In the genomic region with DNA sequence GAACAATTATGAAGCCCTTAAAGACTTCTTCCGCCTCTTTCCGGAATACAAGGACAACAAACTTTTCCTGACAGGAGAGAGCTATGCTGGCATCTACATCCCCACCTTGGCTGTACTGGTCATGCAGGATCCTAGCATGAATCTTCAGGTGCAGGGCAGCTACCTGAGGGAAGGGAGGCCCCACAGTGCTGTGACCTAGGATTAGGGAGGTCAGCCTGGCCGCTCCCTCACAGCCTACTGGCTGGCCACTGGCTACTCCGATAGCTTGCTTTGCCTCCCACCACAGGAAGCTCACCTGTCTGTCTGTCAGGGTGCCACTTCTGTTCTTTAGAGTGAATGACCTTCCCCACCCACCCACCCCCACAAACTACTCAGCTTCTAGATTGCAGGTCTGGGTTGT, we compare ENCODE assay signal across 13 mouse cellular contexts. TPM values are rescaled to one million over a fixed set of nuclear protein-coding genes. Genes with fewer than 3 reads are reported as not detected.
DNase-seq lines count a peak whose midpoint lies in the region; ATAC-seq and TF ChIP-seq lines count a peak whose summit lies in the region.
"Had no signal": no experiment of that assay in that cellular context is flagged by ENCODE, and none has a peak within 500 bp of the region (broad histone marks: within the 10 kb centered on the region; RNA-seq: fewer than 3 reads in every experiment).

No protein-coding gene starts in this region.

- H3K27me3 ChIP-seq in hindbrain, embryonic 10.5 days (ENCODE audit: insufficient read depth, poor library complexity, severe bottlenecking): no peaks in the 10 kb centered on the region
- H3K27me3 ChIP-seq in hindbrain, embryonic 16.5 days (replicated peaks; ENCODE audit: control insufficient read depth, insufficient read depth, low read length): no peaks in the 10 kb centered on the region
- no peaks in the 10 kb centered on the region for H3K27me3 ChIP-seq in E14TG2a.4 (ENCODE audit: insufficient read depth, low read length)
- H3K27me3 ChIP-seq in embryonic facial prominence, embryonic 10.5 days (replicated peaks; ENCODE audit: low read depth, poor library complexity, severe bottlenecking): no peaks in the 10 kb centered on the region
- H3K27me3 ChIP-seq in liver, embryonic 12.5 days (replicated peaks): no peaks in the 10 kb centered on the region

- no peak overlapping the region; the same call in none of the 2 replicates for H3K4me2 ChIP-seq in hindbrain, embryonic 16.5 days (ENCODE audit: low read length)
- peak overlapping the region; percentile 97 for H3K4me2 ChIP-seq in liver, embryonic 12.5 days

- no peak overlapping the region for H3K27ac ChIP-seq in hindbrain, embryonic 10.5 days
- no peak overlapping the region for H3K27ac ChIP-seq in hindbrain, embryonic 16.5 days (ENCODE audit: low read depth, low read length)
- H3K27ac ChIP-seq in embryonic facial prominence, embryonic 10.5 days (replicated peaks): no peak overlapping the region
- no peak overlapping the region for H3K27ac ChIP-seq in liver, embryonic 12.5 days

- no peak for TF ChIP-seq CTCF in E14TG2a.4 (conservative IDR thresholded peaks at IDR 0.05; ENCODE audit: low read length)

- H3K4me3 ChIP-seq in hindbrain, embryonic 10.5 days: peak overlapping the region; percentile 81; the same call in 1 of the 2 replicates
- no peak overlapping the region for H3K4me3 ChIP-seq in hindbrain, embryonic 16.5 days (ENCODE audit: low read length)
- peak overlapping the region; percentile 91 for H3K4me3 ChIP-seq in E14TG2a.4 (replicated peaks; ENCODE audit: low read length)
- peak overlapping the region; percentile 71 for H3K4me3 ChIP-seq in embryonic facial prominence, embryonic 10.5 days
- no peak overlapping the region for H3K4me3 ChIP-seq in liver, embryonic 12.5 days

- ATAC-seq in hindbrain, embryonic 16.5 days: no peak
- no peak for ATAC-seq in liver, embryonic 12.5 days
- no peak for ATAC-seq in activated CD4-positive, CD25-positive, alpha-beta regulatory T cell, adult 4 months

- DNase-seq in hindbrain, embryonic 10.5 days (ENCODE audit: low spot score): no peak
- DNase-seq in embryonic facial prominence, embryonic 10.5 days (ENCODE audit: low spot score): no peak
- DNase-seq in thymus, postnatal 4 days: no peak
- DNase-seq: adrenal gland, adult 8-10 months; kidney, adult 11 months; left cerebral cortex, postnatal 4 days had no signal

- no peak overlapping the region for H3K9ac ChIP-seq in hindbrain, embryonic 16.5 days (ENCODE audit: low read depth, low read length)
- H3K9ac ChIP-seq in liver, embryonic 12.5 days: no peak overlapping the region; the same call in 1 of the 2 replicates

- 93% methylated on average over 4 of the region's 4 CpGs for WGBS in hindbrain, embryonic 10.5 days
- 92% methylated on average over 4 of the region's 4 CpGs for WGBS in hindbrain, embryonic 16.5 days
- WGBS in embryonic facial prominence, embryonic 10.5 days: 92% methylated on average over 4 of the region's 4 CpGs
- 95% methylated on average over 4 of the region's 4 CpGs for WGBS in liver, embryonic 12.5 days (ENCODE audit: insufficient replicate concordance)

- H3K36me3 ChIP-seq in hindbrain, embryonic 10.5 days: peaks cover 48% of the 10 kb centered on the region
- peaks cover 13% of the 10 kb centered on the region for H3K36me3 ChIP-seq in hindbrain, embryonic 16.5 days (ENCODE audit: control insufficient read depth, insufficient read depth, low read length)
- peaks cover 60% of the 10 kb centered on the region for H3K36me3 ChIP-seq in E14TG2a.4 (ENCODE audit: insufficient read depth, low read length)
- peaks cover 49% of the 10 kb centered on the region for H3K36me3 ChIP-seq in embryonic facial prominence, embryonic 10.5 days (replicated peaks)
- peaks cover 47% of the 10 kb centered on the region for H3K36me3 ChIP-seq in liver, embryonic 12.5 days

- peaks cover 31% of the 10 kb centered on the region for H3K4me1 ChIP-seq in hindbrain, embryonic 10.5 days (replicated peaks)
- peaks cover 17% of the 10 kb centered on the region for H3K4me1 ChIP-seq in hindbrain, embryonic 16.5 days (ENCODE audit: control insufficient read depth, insufficient read depth, low read depth, low read length)
- peaks cover 91% of the 10 kb centered on the region for H3K4me1 ChIP-seq in E14TG2a.4 (replicated peaks; ENCODE audit: low read depth, low read length)
- peaks cover 28% of the 10 kb centered on the region for H3K4me1 ChIP-seq in embryonic facial prominence, embryonic 10.5 days
- peaks cover 29% of the 10 kb centered on the region for H3K4me1 ChIP-seq in liver, embryonic 12.5 days

- no peaks in the 10 kb centered on the region for H3K9me3 ChIP-seq in hindbrain, embryonic 10.5 days
- no peaks in the 10 kb centered on the region for H3K9me3 ChIP-seq in hindbrain, embryonic 16.5 days (ENCODE audit: control insufficient read depth, low read length)
- H3K9me3 ChIP-seq in E14TG2a.4 (ENCODE audit: low read length): no peaks in the 10 kb centered on the region
- no peaks in the 10 kb centered on the region for H3K9me3 ChIP-seq in embryonic facial prominence, embryonic 10.5 days
- no peaks in the 10 kb centered on the region for H3K9me3 ChIP-seq in liver, embryonic 12.5 days (replicated peaks)
- H3K9me3 ChIP-seq: G1E had no signal

RNA-seq across cellular contexts. Expression of a gene that starts 1.9 kb away (rescaled TPM):
- polyA plus RNA-seq in hindbrain, embryonic 10.5 days (2016; fragmentation: Nextera tagmentation; extraction: Ambion mirVana): 4.3 and 5.1 TPM in 2 replicates
- polyA plus RNA-seq in hindbrain, embryonic 16.5 days (2015; fragmentation: Nextera tagmentation; extraction: Ambion mirVana): 6.7 and 7.8 TPM in 2 replicates
- 4.8 and 5.4 TPM in 2 replicates for polyA plus RNA-seq in embryonic facial prominence, embryonic 10.5 days (2016; fragmentation: Nextera tagmentation; extraction: Ambion mirVana)
- polyA plus RNA-seq in liver, embryonic 12.5 days (2016; fragmentation: Nextera tagmentation; extraction: Ambion mirVana): 2.1 and 2.2 TPM in 2 replicates
- under 1 TPM in 1 of 2 experiments, not detected in 1; 0.69 TPM for polyA plus RNA-seq in activated CD4-positive, CD25-positive, alpha-beta regulatory T cell, adult 4 months (2017; shearing (Covaris generic))

RNA-seq across cellular contexts. Expression of a gene that starts 2.5 kb away (rescaled TPM):
- polyA plus RNA-seq in hindbrain, embryonic 10.5 days (2016; fragmentation: Nextera tagmentation; extraction: Ambion mirVana): 98.2 and 104 TPM in 2 replicates
- polyA plus RNA-seq in hindbrain, embryonic 16.5 days (2015; fragmentation: Nextera tagmentation; extraction: Ambion mirVana): 108 and 114 TPM in 2 replicates
- polyA plus RNA-seq in embryonic facial prominence, embryonic 10.5 days (2016; fragmentation: Nextera tagmentation; extraction: Ambion mirVana): 95.8 and 100 TPM in 2 replicates
- polyA plus RNA-seq in liver, embryonic 12.5 days (2016; fragmentation: Nextera tagmentation; extraction: Ambion mirVana): 66.7 and 69.3 TPM in 2 replicates
- 100 to 1,000 TPM; 215 to 216 TPM for polyA plus RNA-seq in activated CD4-positive, CD25-positive, alpha-beta regulatory T cell, adult 4 months (2017; shearing (Covaris generic))

RNA-seq across cellular contexts. Expression of a gene that starts 6.8 kb away (rescaled TPM):
- not detected in 2 replicates for polyA plus RNA-seq in hindbrain, embryonic 10.5 days (2016; fragmentation: Nextera tagmentation; extraction: Ambion mirVana)
- not detected in 2 replicates for polyA plus RNA-seq in hindbrain, embryonic 16.5 days (2015; fragmentation: Nextera tagmentation; extraction: Ambion mirVana)
- not detected in 2 replicates for polyA plus RNA-seq in embryonic facial prominence, embryonic 10.5 days (2016; fragmentation: Nextera tagmentation; extraction: Ambion mirVana)
- not detected in 2 replicates for polyA plus RNA-seq in liver, embryonic 12.5 days (2016; fragmentation: Nextera tagmentation; extraction: Ambion mirVana)
- polyA plus RNA-seq in activated CD4-positive, CD25-positive, alpha-beta regulatory T cell, adult 4 months (2017; shearing (Covaris generic)): not detected
- polyA plus RNA-seq: G1E; neural tube, embryonic 11.5 days; small intestine, adult 2 months had no signal

RNA-seq across cellular contexts. Expression of a gene that starts 12.7 kb away (rescaled TPM):
- polyA plus RNA-seq in hindbrain, embryonic 10.5 days (2016; fragmentation: Nextera tagmentation; extraction: Ambion mirVana): 25.1 and 27.5 TPM in 2 replicates
- polyA plus RNA-seq in hindbrain, embryonic 16.5 days (2015; fragmentation: Nextera tagmentation; extraction: Ambion mirVana): 26.1 and 32.7 TPM in 2 replicates
- 24.2 and 27.1 TPM in 2 replicates for polyA plus RNA-seq in embryonic facial prominence, embryonic 10.5 days (2016; fragmentation: Nextera tagmentation; extraction: Ambion mirVana)
- 8.9 and 9.1 TPM in 2 replicates for polyA plus RNA-seq in liver, embryonic 12.5 days (2016; fragmentation: Nextera tagmentation; extraction: Ambion mirVana)
- 10 to 100 TPM; 18.0 to 19.4 TPM for polyA plus RNA-seq in activated CD4-positive, CD25-positive, alpha-beta regulatory T cell, adult 4 months (2017; shearing (Covaris generic))

RNA-seq across cellular contexts. Expression of a gene that starts 22.3 kb away (rescaled TPM):
- polyA plus RNA-seq in hindbrain, embryonic 10.5 days (2016; fragmentation: Nextera tagmentation; extraction: Ambion mirVana): 47.2 and 78.1 TPM in 2 replicates
- polyA plus RNA-seq in hindbrain, embryonic 16.5 days (2015; fragmentation: Nextera tagmentation; extraction: Ambion mirVana): 127 and 140 TPM in 2 replicates
- polyA plus RNA-seq in embryonic facial prominence, embryonic 10.5 days (2016; fragmentation: Nextera tagmentation; extraction: Ambion mirVana): 36.7 and 40.7 TPM in 2 replicates
- 8.4 and 8.7 TPM in 2 replicates for polyA plus RNA-seq in liver, embryonic 12.5 days (2016; fragmentation: Nextera tagmentation; extraction: Ambion mirVana)
- polyA plus RNA-seq in activated CD4-positive, CD25-positive, alpha-beta regulatory T cell, adult 4 months (2017; shearing (Covaris generic)): 1 to 10 TPM in 1 of 2 experiments, under 1 TPM in 1; 0.87 to 1.0 TPM
- polyA plus RNA-seq: G1E had no signal

Comparison
In these comparisons a context has a peak if more than half of its experiments do, and no peak if none do; other contexts are left out.
1. H3K4me3 ChIP-seq: peak in hindbrain, embryonic 10.5 days (single experiment), E14TG2a.4 (single experiment) and embryonic facial prominence, embryonic 10.5 days (single experiment); none in hindbrain, embryonic 16.5 days (single experiment) and liver, embryonic 12.5 days (single experiment).